Mouse (Mus musculus) liver, embryonic 13.5 days (tissue): ENCODE data around the gene Ano7. TPM values are rescaled to one million over a fixed set of nuclear protein-coding genes. Genes with fewer than 3 reads are reported as not detected.

Source experiments
- ATAC-seq: fragments of 200-750 bp; cut with Nextera tagmentation; 2 replicates; pipeline ENCODE4 v1.8.0; 2017; ENCODE audit warnings: low read depth, mild to moderate bottlenecking, moderate number of reproducible peaks, moderate library complexity
- DNase-seq: peaks from one replicate; pipeline ENCODE4 v3.0.0; 2022
- H3K27ac ChIP-seq: fragments of 300-500 bp; sonication (generic); 2 replicates; pipeline ENCODE4 v1.5.1; 2015; ENCODE audit warnings: moderate library complexity, mild to moderate bottlenecking, inconsistent platforms
- H3K27me3 ChIP-seq: fragments of 300-500 bp; sonication (generic); 2 replicates; pipeline ENCODE4 v1.6.1; 2015; ENCODE audit warnings: mild to moderate bottlenecking, inconsistent platforms
- H3K36me3 ChIP-seq: fragments of 300-500 bp; sonication (generic); 2 replicates; pipeline ENCODE4 v1.6.1; 2015; ENCODE audit warnings: mild to moderate bottlenecking, inconsistent platforms
- H3K4me1 ChIP-seq: fragments of 300-500 bp; sonication (generic); replicated peaks from 2 replicates; pipeline ENCODE4 v1.6.1; 2015; ENCODE audit warnings: inconsistent platforms
- H3K4me2 ChIP-seq: fragments of 300-500 bp; sonication (generic); 2 replicates; pipeline ENCODE4 v1.6.1; 2015; ENCODE audit warnings: inconsistent platforms, mild to moderate bottlenecking, moderate library complexity
- H3K4me3 ChIP-seq: fragments of 300-500 bp; sonication (generic); replicated peaks from 2 replicates; pipeline ENCODE4 v1.5.1; 2015; ENCODE audit warnings: mild to moderate bottlenecking, inconsistent platforms
- H3K9ac ChIP-seq: fragments of 300-500 bp; sonication (generic); 2 replicates; pipeline ENCODE4 v1.6.1; 2015; ENCODE audit warnings: mild to moderate bottlenecking, inconsistent platforms
- H3K9me3 ChIP-seq: fragments of 300-500 bp; sonication (generic); replicated peaks from 2 replicates; pipeline ENCODE4 v1.6.1; 2016; ENCODE audit warnings: inconsistent platforms
- WGBS: fragments of 180-500 bp; shearing (Covaris S2); methylation state at CpG from one replicate; pipeline ENCODE4 v1.1.7; 2015; ENCODE audit not compliant: insufficient replicate concordance; 5-methylcytosine and 5-hydroxymethylcytosine counted together
- polyA plus RNA-seq: library from polyadenylated mRNA; unstranded; fragments of >200 nt; fragmentation: Nextera tagmentation; extraction: Ambion mirVana; gene quantifications from 2 replicates; pipeline ENCODE4 v1.2.1, GENCODE M21; 2015

Ano7 gene
- polyA plus RNA-seq, 1 experiment from 2014 or later, result 0.05 TPM

DNA sequence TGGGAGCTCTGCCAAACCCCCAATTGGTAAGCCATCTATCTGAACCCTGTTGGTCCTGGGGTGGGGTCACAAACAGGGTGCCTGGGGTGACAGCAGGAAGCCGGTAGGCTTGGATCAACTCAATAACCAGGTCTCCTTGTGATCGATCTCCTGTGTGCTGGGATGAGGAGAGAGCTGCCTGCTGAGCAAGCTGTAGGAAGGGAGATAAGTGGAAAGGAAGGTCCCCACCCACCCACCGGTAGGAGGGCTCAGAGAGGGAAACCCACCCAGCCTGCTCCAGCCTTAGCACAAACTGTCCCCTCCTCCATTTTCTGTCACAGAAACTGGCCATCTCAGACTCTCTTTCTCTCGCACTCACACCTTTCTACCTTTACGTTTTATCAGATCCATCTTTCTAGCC lies 3.6 kb downstream of the Ano7 start:
- no peaks in the 10 kb centered on the region for H3K27me3 ChIP-seq
- H3K4me2 ChIP-seq, result no peak overlapping the region
- peaks cover 11% of the 10 kb centered on the region; the same call in 1 of the 2 replicates for H3K4me1 ChIP-seq
- H3K36me3 ChIP-seq, result no peaks in the 10 kb centered on the region
- DNase-seq (no peak), ATAC-seq (0 out of 2 replicates have a peak, but pooled peaks have one; percentile 15)
- no peaks in the 10 kb centered on the region for H3K9me3 ChIP-seq
- 14% methylated on average over 5 of the region's 5 CpGs for WGBS
- H3K9ac ChIP-seq, result no peak overlapping the region
- H3K4me3 ChIP-seq, result no peak overlapping the region
- H3K27ac ChIP-seq, result no peak overlapping the region

DNA sequence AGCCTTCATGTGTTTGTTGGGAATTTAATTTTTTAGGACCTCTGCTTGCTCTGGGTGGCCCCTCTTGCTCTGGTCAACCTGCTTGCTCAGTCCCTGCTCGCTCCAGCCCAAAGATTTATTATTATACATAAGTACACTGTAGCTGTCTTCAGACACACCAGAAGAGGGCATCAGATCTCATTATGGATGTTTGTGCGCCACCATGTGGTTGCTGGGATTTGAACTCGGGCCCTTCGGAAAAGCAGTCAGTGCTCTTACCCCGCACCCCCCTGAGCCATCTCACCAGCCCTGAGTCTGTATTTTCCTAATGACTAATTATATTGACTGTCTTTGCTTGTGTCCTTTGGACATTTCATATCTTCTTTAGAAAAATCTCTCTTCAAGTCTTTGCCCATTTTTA lies 5.4 kb downstream of the Ano7 start:
- H3K4me2 ChIP-seq, result no peak overlapping the region
- no peak overlapping the region for H3K9ac ChIP-seq
- DNase-seq (no peak), ATAC-seq (no peak)
- H3K36me3 ChIP-seq, result no peaks in the 10 kb centered on the region
- no peak overlapping the region for H3K27ac ChIP-seq
- H3K27me3 ChIP-seq, result no peaks in the 10 kb centered on the region
- H3K4me3 ChIP-seq, result no peak overlapping the region
- 61% methylated on average over 5 of the region's 5 CpGs for WGBS
- peaks cover 11% of the 10 kb centered on the region; the same call in 1 of the 2 replicates for H3K4me1 ChIP-seq
- no peaks in the 10 kb centered on the region for H3K9me3 ChIP-seq

DNA sequence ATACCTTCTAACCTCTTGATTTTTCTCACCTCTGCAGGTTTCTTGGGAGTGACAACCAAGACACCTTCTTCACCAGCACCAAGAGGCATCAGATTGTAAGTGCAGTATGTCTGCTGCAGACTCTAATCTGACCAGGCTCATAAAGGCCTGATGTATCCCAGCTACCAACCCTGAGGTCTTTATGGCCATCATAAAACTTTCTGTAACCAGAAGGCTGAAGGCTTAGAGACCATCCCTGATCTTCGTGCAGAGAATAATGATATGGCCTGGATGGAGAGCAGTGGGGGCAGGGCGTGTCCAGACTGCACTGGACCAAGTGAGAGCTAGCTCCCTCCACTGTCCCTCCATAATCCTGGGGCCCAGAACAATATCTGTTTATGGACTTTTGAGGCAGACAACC lies 13.5 kb downstream of the Ano7 start:
- no peaks in the 10 kb centered on the region for H3K9me3 ChIP-seq
- H3K4me1 ChIP-seq, result no peaks in the 10 kb centered on the region
- no peak overlapping the region for H3K27ac ChIP-seq
- WGBS, result 38% methylated on average over 2 of the region's 2 CpGs
- DNase-seq (no peak), ATAC-seq (no peak)
- H3K36me3 ChIP-seq, result no peaks in the 10 kb centered on the region
- H3K9ac ChIP-seq, result no peak overlapping the region
- no peaks in the 10 kb centered on the region for H3K27me3 ChIP-seq
- no peak overlapping the region for H3K4me3 ChIP-seq
- no peak overlapping the region for H3K4me2 ChIP-seq

DNA sequence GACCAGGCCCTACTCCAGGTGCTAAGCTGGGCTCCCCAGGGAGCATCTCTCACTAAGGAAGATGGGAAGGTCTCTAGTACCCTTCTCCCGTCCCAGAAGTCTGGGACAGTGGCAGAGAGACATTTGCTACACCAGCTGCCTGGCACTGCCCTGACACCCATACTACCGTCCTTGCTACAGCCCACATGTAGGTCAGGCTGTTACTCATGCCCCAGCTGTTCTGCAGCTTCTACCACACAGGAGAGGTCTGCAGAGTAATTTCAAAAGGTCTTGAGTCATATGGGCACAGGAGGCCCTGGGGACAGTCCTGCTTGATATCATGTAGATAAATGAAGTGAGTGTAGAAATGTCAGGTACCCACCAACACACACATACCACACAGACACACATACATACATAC lies 15.2 kb downstream of the Ano7 start:
- Histone ChIP-seq H3K4me3 (no peak overlapping the region), H3K9ac (no peak overlapping the region), H3K27me3 (no peaks in the 10 kb centered on the region), H3K36me3 (no peaks in the 10 kb centered on the region), H3K27ac (no peak overlapping the region), H3K4me1 (no peaks in the 10 kb centered on the region), H3K9me3 (no peaks in the 10 kb centered on the region), H3K4me2 (no peak overlapping the region)
- DNase-seq, result no peak
- no peak for ATAC-seq
- WGBS, result 82% methylated on average over 2 of the region's 2 CpGs

DNA sequence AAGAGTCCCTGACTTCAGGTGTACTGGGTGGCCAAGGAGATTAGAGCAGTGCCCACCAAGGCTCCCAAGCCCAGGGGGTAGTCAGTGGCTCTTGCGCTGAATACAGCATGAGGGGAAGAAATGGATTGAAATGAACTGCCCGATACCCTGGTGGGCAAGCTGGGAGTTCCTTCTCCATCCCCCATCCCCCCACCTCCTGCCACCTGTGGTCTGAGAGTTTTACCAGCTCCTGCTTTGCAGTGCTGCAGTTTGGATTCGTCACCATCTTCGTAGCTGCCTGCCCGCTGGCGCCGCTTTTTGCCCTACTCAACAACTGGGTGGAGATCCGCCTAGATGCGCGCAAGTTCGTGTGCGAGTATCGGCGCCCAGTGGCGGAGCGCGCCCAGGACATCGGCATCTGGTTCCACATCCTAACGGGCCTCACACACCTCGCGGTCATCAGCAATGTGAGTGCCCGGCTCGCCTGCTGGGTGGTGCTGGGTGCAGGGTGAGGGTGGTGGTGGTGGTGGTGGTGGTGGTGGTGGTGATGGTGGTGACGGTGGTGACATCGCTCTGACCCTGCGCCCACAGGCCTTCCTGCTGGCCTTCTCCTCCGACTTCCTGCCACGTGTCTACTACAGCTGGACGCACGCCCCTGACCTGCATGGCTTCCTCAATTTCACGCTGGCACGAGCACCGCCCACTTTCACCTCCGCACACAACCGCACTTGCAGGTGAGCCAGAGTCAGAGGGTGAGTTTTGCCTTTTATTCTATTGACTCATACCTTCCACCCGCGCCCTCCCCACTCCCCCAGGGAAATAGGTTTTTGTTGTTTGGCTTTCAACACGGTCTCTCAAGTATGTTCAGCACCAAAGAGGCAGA lies 27.7 kb downstream of the Ano7 start:
- H3K9ac ChIP-seq, result no peak overlapping the region
- no peak overlapping the region for H3K27ac ChIP-seq
- no peaks in the 10 kb centered on the region; the same call in 1 of the 2 replicates for H3K4me1 ChIP-seq
- no peaks in the 10 kb centered on the region for H3K9me3 ChIP-seq
- H3K27me3 ChIP-seq, result peaks cover 13% of the 10 kb centered on the region; the same call in 1 of the 2 replicates
- peaks cover 9% of the 10 kb centered on the region for H3K36me3 ChIP-seq
- H3K4me2 ChIP-seq, result peak overlapping the region; percentile 54
- ATAC-seq, result no peak
- DNase-seq, result no peak
- WGBS, result 16% methylated on average over 37 of the region's 38 CpGs
- peak overlapping the region; percentile 35 for H3K4me3 ChIP-seq

DNA sequence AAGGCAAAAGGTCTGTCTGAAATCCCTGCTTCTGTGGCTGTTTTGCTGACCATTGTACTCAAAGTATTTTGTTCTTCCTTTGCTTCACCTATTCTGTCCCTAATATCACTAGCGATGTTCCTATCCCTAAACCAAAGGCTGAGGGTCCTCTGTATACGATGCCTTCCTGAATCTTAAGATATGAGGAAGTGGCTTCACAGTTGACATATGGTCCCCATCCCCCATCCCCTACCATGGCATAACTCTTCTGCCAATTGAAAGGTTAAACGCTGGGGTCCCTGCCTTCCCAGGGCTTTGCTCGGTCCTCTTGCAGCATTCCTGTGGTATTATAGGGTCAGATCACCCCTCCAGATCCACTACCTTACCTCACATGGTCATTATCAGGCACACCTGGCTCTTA lies 29.7 kb downstream of the Ano7 start:
- H3K27ac ChIP-seq, result no peak overlapping the region
- no peak overlapping the region for H3K4me2 ChIP-seq
- H3K9me3 ChIP-seq, result no peaks in the 10 kb centered on the region
- H3K9ac ChIP-seq, result no peak overlapping the region
- 47% methylated on average over 4 of the region's 4 CpGs for WGBS
- H3K4me1 ChIP-seq, result no peaks in the 10 kb centered on the region; the same call in 1 of the 2 replicates
- H3K4me3 ChIP-seq, result no peak overlapping the region
- peaks cover 13% of the 10 kb centered on the region; the same call in 1 of the 2 replicates for H3K27me3 ChIP-seq
- ATAC-seq (no peak), DNase-seq (no peak)
- H3K36me3 ChIP-seq, result peaks cover 29% of the 10 kb centered on the region

DNA sequence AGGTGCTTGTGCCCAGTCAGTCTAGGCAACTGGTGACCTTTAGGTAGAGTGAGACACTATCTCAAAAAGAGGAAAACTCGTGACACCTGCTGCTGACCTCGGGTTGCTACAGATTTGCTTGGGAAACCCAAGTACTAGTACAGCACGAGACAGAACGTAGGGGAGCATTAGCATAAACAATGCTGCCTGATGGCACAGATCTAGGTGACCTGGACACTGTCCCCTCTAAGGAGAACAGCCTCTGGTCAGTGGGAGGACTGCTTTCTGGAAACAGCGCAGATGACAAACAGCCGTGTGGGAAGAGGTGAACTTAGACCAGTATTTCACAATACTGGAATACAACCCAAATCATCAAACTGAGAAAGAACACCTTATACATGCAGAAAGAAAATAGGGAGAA lies 58.4 kb downstream of the Ano7 start:
- Histone ChIP-seq H3K9me3 (no peaks in the 10 kb centered on the region), H3K4me1 (peaks cover 4% of the 10 kb centered on the region; the same call in 1 of the 2 replicates), H3K36me3 (peaks cover 87% of the 10 kb centered on the region), H3K27me3 (no peaks in the 10 kb centered on the region), H3K9ac (no peak overlapping the region), H3K4me2 (no peak overlapping the region), H3K4me3 (no peak overlapping the region), H3K27ac (no peak overlapping the region)
- 80% methylated on average over 6 of the region's 6 CpGs for WGBS
- DNase-seq, result no peak
- ATAC-seq, result peak; percentile 41; the same call in 1 of the 2 replicates

DNA sequence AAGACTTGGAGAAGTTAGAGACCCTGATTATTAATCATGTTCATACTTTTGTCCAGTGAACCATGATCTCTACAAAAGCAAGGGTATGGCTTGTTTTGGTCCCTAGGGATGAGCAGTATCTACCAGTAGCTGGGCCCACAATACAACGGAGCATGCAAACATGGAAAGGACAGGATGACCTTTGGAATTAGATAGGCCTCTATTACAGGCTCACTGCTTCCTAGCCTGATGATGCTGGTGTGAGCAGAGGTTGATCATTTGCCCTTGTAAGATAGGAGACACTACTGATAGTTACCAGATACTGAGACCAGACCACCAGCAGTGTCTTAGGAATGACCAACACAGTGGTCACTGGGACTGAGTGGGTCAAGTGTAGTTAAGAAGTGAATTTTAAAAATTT lies 65.6 kb downstream of the Ano7 start:
- DNase-seq (no peak), ATAC-seq (no peak)
- H3K4me1 ChIP-seq, result peaks cover 21% of the 10 kb centered on the region
- 81% methylated on average over 1 of the region's 1 CpGs for WGBS
- H3K27me3 ChIP-seq, result no peaks in the 10 kb centered on the region
- no peak overlapping the region for H3K4me3 ChIP-seq
- no peaks in the 10 kb centered on the region for H3K9me3 ChIP-seq
- H3K9ac ChIP-seq, result no peak overlapping the region
- no peak overlapping the region for H3K4me2 ChIP-seq
- H3K36me3 ChIP-seq, result peaks cover 72% of the 10 kb centered on the region
- H3K27ac ChIP-seq, result no peak overlapping the region

DNA sequence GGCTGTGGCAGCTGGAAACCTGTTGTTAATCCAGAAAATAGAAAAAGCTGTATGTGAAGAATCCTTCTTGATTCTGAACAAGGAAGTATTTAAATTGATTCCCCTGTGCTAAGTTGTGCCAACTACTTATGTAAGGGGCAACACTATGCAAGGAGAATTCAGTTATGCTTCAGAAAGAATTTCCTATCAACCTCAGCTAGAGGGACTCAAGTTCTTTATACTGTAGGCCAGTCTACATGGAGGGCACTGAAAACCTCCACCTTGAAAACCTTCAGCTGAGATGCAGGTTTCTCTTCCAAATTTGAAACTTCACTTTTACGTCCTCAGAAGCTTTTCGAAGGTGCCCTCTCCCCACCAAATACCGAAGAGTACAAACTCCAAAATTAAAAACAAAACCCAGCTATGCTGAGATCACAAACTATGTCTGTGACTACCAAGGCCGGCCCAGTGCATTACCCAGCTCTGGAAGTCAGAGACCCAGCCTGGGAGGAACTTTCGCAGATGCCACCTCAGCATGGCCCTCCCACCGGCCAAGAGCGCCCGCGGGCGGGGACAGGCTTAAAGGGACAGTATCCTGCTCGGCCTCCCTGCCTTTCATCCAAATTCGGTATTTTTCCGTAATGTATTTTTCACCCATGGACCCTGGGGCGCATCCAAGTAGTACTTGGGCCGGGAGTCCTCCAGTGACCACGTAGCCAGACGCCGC lies 70.8 kb downstream of the Ano7 start:
- no peaks in the 10 kb centered on the region for H3K27me3 ChIP-seq
- peak overlapping the region; percentile 90 for H3K4me2 ChIP-seq
- 5% methylated on average over 18 of the region's 18 CpGs for WGBS
- peak overlapping the region; percentile 87 for H3K4me3 ChIP-seq
- H3K9me3 ChIP-seq, result no peaks in the 10 kb centered on the region
- H3K27ac ChIP-seq, result peak overlapping the region; percentile 89
- DNase-seq (peak; percentile 67), ATAC-seq (peak; percentile 81)
- H3K9ac ChIP-seq, result peak overlapping the region; percentile 91
- peaks cover 29% of the 10 kb centered on the region for H3K36me3 ChIP-seq
- peaks cover 45% of the 10 kb centered on the region for H3K4me1 ChIP-seq

DNA sequence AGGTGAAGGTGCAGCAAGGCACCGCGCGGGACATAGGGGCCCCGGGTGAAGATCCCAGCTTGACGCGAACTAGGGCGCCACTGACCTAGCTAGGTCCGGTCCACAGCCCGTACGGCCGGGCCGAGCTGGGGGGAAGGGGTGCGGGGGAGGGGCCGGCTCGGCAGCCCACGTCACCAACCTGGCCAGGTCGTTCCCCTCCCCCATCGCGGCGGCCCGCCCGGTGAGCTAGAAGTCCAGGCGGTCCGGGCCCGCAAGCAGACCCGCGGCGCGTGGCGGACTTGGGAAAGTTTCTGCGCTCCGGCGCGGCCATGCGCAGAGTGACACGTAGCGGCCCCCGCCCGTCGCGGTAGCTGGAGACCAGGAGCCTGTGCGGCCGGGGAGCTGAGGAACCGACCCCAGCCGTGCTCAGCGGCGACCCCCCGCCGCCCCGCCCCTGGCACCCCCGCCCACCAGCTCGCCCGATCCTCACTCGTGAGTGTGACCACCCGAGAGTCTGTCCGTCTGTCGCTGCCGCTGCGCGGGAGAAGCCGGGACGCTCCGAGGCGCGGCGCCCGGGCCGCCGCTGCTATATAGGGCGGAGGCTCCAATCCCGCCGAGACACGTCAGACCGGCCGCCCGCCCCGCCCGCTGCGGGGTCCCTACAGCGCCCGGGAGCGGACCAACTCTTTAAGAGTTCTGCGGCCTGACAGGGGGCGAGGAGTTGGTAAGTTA lies 71.5 kb downstream of the Ano7 start:
- Histone ChIP-seq H3K9ac (peak overlapping the region; percentile 91), H3K27me3 (no peaks in the 10 kb centered on the region), H3K4me1 (peaks cover 45% of the 10 kb centered on the region), H3K9me3 (no peaks in the 10 kb centered on the region), H3K36me3 (peaks cover 23% of the 10 kb centered on the region), H3K4me3 (peak overlapping the region; percentile 87), H3K4me2 (peak overlapping the region; percentile 90), H3K27ac (peak overlapping the region; percentile 89)
- WGBS, result under 1% methylated on average over 84 of the region's 84 CpGs
- peak; percentile 70 for DNase-seq
- ATAC-seq, result peak; percentile 91

DNA sequence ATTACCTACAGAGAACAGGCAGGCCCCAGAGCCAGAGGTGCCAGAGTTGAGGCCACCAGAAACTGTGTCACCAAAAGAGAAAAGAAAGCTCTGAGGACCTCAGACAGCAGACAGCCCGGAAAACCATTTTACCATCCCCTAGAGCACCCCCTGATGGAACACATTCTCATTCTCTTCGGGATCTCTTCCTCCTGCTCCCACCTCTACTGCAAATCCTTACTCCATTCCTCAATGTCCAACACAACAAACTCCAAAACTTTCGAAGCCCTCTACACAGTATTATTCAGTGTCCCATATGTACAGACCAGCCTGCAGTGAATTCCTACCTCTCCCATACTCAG lies 72.1 kb downstream of the Ano7 start:
- peak overlapping the region; percentile 89 for H3K27ac ChIP-seq
- peak overlapping the region; percentile 87 for H3K4me3 ChIP-seq
- 21% methylated on average over 3 of the region's 3 CpGs for WGBS
- peak overlapping the region; percentile 91 for H3K9ac ChIP-seq
- ATAC-seq, result peak; percentile 10
- peak overlapping the region; percentile 90 for H3K4me2 ChIP-seq
- H3K9me3 ChIP-seq, result no peaks in the 10 kb centered on the region
- H3K27me3 ChIP-seq, result no peaks in the 10 kb centered on the region
- peaks cover 17% of the 10 kb centered on the region for H3K36me3 ChIP-seq
- peaks cover 45% of the 10 kb centered on the region for H3K4me1 ChIP-seq
- DNase-seq, result no peak
